In the genomic region with DNA sequence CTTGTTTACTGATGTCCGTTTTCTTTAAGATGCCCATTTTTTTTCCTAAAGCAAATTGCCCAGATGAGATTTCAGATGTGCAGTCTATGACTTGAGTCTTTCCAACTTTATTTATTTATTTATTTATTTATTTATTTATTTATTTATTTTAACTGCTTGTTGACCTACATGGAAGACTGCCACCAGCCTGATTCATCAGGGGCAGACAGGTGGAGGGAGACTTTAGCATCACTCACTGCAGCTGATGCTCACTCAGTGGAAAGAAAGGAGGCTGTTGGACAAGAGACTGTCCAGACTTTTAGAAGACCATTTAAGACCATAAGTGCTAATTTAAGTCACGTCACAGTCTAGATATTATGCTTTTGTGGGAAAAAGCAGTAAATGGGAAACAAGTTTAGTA, we compare ENCODE assay signal across 15 mouse cellular contexts.
"Had no signal": no experiment of that assay in that cellular context is flagged by ENCODE, and none has a peak within 500 bp of the region (broad histone marks: within the 10 kb centered on the region; RNA-seq: fewer than 3 reads in every experiment).

No protein-coding gene starts in this region.

- H3K4me3 ChIP-seq: lung, embryonic 15.5 days; megakaryocyte, embryonic 14.5 days; midbrain, embryonic 13.5 days; midbrain, embryonic 15.5 days; neural tube, embryonic 12.5 days; stomach, embryonic 15.5 days had no signal

- ATAC-seq: lung, postnatal 0 days; midbrain, embryonic 13.5 days; midbrain, embryonic 15.5 days had no signal

- H3K27ac ChIP-seq: lung, embryonic 15.5 days; macrophage; midbrain, embryonic 13.5 days; midbrain, embryonic 15.5 days; neural tube, embryonic 12.5 days; stomach, embryonic 15.5 days; stomach, postnatal 0 days had no signal

- DNase-seq: lung, adult 2 months; lung, postnatal 14 days; lung, postnatal 36 days; right cerebral cortex, postnatal 14 days; thymus, postnatal 14 days; thymus, postnatal 36 days had no signal
